Mouse (Mus musculus) kidney, adult 10 weeks (tissue): Measurements from ENCODE around the gene Zmym1. TPM values are rescaled to one million over a fixed set of nuclear protein-coding genes. Genes with fewer than 3 reads are reported as not detected.

ENCODE experiments used
- polyA plus RNA-seq: library from polyadenylated mRNA; stranded (reverse); fragments of 350-450 nt; fragmentation: Illumina TruSeq; extraction: RNeasy Lipid Tissue Mini Kit (QIAGEN cat#74804); gene quantifications from one replicate; pipeline ENCODE4 v1.2.3, GENCODE M21; 2014; ENCODE audit warnings: low read depth, low replicate concordance

Gene Zmym1
- 10.2 TPM for polyA plus RNA-seq

DNA sequence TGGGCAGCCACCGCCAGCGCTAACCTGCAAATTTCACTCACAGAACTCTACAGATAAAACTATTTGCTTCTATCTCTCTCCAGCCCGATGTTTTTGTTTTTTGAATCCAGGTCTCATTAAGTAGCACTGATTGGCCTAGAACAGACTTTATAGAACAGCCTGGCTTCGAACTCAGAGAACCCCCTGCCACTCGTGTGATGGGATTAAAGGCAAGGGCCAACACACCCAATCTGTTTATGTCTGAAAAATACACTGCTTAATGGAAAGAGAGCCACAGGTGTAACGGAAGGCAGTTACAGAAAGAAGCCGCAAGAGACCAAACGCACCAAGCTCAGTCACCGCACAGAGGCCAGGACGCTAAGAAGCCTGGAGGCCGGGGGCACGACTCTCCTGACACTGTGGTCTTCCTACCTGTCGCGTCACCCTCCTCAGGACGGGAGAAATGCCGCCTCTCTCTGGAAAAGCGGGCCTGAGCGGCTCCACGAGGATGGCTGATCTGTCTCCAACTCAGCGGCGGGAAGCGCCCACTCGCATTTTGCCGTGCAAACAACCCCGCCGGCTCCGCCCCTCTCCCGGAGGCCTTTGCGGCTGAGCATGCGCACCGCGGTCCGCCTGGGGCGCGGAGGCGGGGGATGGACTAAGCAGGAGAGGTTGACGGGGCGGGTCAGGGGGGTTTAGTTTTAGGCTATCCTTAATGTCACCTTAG is at the start of gene Zmym1:
Gene Zmym1, minus strand, starts transcription at position 568 of the 706 bp plus-strand sequence.

DNA sequence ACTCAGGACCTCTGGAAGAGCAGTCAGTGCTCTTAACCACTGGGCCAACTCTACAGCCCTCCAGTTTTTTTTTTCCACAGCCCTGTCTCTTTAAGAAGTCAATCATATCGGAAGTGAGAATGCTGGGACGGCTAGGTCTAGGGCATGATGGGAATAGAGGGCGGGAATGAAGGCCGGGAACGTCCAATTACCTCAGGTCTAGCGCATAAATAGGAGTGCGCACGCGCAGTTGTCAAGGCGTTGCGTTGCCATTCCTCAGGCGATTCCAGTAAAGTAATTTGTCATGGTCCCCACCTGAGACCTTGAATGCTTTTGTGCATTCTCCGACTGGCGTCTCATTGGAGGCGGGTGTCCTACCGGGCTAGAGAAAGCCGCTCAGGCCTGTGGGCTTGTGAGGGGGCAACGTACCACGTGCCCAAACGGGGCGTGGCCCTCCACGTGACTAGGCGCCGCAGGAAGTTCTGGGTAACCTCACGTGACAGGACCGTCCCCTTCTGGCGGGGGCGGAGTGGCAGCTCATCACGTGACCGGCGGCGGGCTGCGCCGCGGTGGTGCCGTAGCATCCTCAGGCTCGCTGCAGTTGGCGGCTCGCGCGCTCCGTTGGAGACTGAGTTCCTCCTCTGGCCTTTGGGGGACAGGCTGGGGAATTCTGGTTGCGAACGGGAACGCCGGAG is 16.1 kb upstream of the Zmym1 start, which contains the start of gene Zmym6:
Gene Zmym6, plus strand, starts transcription at position 509 of the 674 bp plus-strand sequence.

DNA sequence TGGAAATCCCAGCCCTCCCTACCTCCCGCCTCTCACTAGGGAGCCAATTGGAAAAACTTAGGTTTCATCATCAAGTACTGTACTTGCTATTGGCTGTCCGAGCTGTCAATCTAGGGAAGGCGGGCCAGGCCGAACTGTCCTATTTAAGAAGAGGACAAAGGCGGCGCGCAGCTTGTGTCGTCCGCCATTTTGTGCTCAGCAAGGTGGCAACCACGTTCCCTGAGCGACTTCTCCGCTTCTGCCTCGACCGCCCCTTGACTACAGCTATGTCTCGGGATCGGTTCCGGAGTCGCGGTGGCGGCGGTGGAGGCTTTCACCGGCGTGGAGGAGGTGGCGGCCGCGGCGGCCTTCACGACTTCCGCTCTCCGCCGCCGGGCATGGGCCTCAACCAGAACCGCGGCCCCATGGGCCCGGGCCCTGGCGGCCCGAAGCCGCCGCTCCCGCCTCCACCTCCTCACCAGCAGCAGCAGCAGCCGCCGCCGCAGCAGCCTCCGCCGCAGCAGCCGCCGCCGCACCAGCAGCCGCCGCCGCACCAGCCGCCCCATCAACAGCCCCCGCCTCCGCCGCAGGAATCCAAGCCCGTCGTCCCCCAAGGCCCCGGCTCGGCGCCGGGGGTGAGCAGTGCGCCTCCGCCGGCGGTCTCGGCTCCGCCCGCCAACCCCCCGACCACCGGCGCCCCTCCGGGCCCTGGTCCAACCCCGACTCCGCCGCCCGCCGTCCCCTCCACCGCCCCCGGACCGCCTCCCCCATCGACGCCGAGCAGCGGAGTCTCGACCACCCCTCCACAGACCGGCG is 39.6 kb downstream of the Zmym1 start, which contains the start of gene Sfpq:
Gene Sfpq, plus strand, starts transcription at position 174 of the 795 bp plus-strand sequence.

Other genes starting within 250 kb of the Zmym1 start
- gene Zmym4, start 93.0 kb downstream of the Zmym1 start, polyA plus RNA-seq: 34.0 TPM
- gene Sfpq, start 39.8 kb downstream of the Zmym1 start, polyA plus RNA-seq: 298 TPM
- gene Zmym6, start 16.2 kb upstream of the Zmym1 start, polyA plus RNA-seq: 32.2 TPM
- 24.9 TPM for gene Tmem35b, start 62.5 kb upstream of the Zmym1 start, polyA plus RNA-seq
- gene Dlgap3, start 108.1 kb upstream of the Zmym1 start, polyA plus RNA-seq: not detected
- 3.9 TPM for gene Smim12, start 182.6 kb upstream of the Zmym1 start, polyA plus RNA-seq